Mouse (Mus musculus): ENCODE measurements around the gene Cacna1a.
"Not testable (repeated sequence)": the region's sequence is repeated elsewhere in the genome, so short reads cannot be mapped to it uniquely, and the experiment has no call there.

The Cacna1a gene

GRCm38 (mm10) chr8:84474456-84474855 is 86.2 kb downstream of the Cacna1a start:
- DNase-seq (ENCODE audit: low spot score), result no peak

GRCm38 (mm10) chr8:84477341-84477740 is 89.1 kb downstream of the Cacna1a start:
- no peak for DNase-seq (ENCODE audit: low spot score)

- DNase-seq (ENCODE audit: low spot score), result no peak
These were observed 94.8 kb downstream of the Cacna1a start for GRCm38 (mm10) chr8:84483004-84483403.

GRCm38 (mm10) chr8:84485366-84485765 is 97.1 kb downstream of the Cacna1a start:
- no peak for DNase-seq (ENCODE audit: low spot score)

GRCm38 (mm10) chr8:84485864-84486263 is 97.6 kb downstream of the Cacna1a start:
- no peak for DNase-seq (ENCODE audit: low spot score)

- no peak for DNase-seq (ENCODE audit: low spot score)
These were observed 101.0 kb downstream of the Cacna1a start for GRCm38 (mm10) chr8:84489223-84489622.

GRCm38 (mm10) chr8:84494541-84495084 is 106.4 kb downstream of the Cacna1a start:
- peak; percentile 46 for DNase-seq (ENCODE audit: low spot score)

GRCm38 (mm10) chr8:84501181-84501580 is 112.9 kb downstream of the Cacna1a start:
- no peak for DNase-seq (ENCODE audit: low spot score)

- DNase-seq (ENCODE audit: low spot score), result peak; percentile 27
These were observed 113.5 kb downstream of the Cacna1a start for GRCm38 (mm10) chr8:84501671-84502308.

GRCm38 (mm10) chr8:84502638-84503037 is 114.4 kb downstream of the Cacna1a start:
- no peak for DNase-seq (ENCODE audit: low spot score)

- no peak for DNase-seq (ENCODE audit: low spot score)
These were observed 119.0 kb downstream of the Cacna1a start for GRCm38 (mm10) chr8:84507220-84507619.

- not testable (repeated sequence) for DNase-seq (ENCODE audit: low spot score)
These were observed 121.5 kb downstream of the Cacna1a start for GRCm38 (mm10) chr8:84509764-84510163.

GRCm38 (mm10) chr8:84511621-84512020 is 123.4 kb downstream of the Cacna1a start:
- DNase-seq (ENCODE audit: low spot score), result no peak

- peak; percentile 40 for DNase-seq (ENCODE audit: low spot score)
These were observed 125.5 kb downstream of the Cacna1a start for GRCm38 (mm10) chr8:84513765-84514164.

- peak; percentile 7 for DNase-seq (ENCODE audit: low spot score)
These were observed 129.9 kb downstream of the Cacna1a start for GRCm38 (mm10) chr8:84518180-84518579.

GRCm38 (mm10) chr8:84518720-84519119 is 130.5 kb downstream of the Cacna1a start:
- DNase-seq (ENCODE audit: low spot score), result no peak

- DNase-seq (ENCODE audit: low spot score), result no peak
These were observed 131.8 kb downstream of the Cacna1a start for GRCm38 (mm10) chr8:84519767-84520626.

GRCm38 (mm10) chr8:84520999-84521398 is 132.8 kb downstream of the Cacna1a start:
- no peak for DNase-seq (ENCODE audit: low spot score)

GRCm38 (mm10) chr8:84528036-84528435 is 139.8 kb downstream of the Cacna1a start:
- no peak for DNase-seq (ENCODE audit: low spot score)

- no peak for DNase-seq (ENCODE audit: low spot score)
These were observed 141.3 kb downstream of the Cacna1a start for GRCm38 (mm10) chr8:84529548-84529947.

- no peak for DNase-seq (ENCODE audit: low spot score)
These were observed 144.5 kb downstream of the Cacna1a start for GRCm38 (mm10) chr8:84532725-84533124.

GRCm38 (mm10) chr8:84533341-84533740 is 145.1 kb downstream of the Cacna1a start:
- no peak for DNase-seq (ENCODE audit: low spot score)

GRCm38 (mm10) chr8:84536917-84537316 is 148.7 kb downstream of the Cacna1a start:
- no peak for DNase-seq (ENCODE audit: low spot score)

Data from embryo, embryonic 10.5 days (tissue).